Mouse (Mus musculus) forebrain, embryonic 15.5 days (tissue): ENCODE data around the gene Ppp1r12a. TPM values are rescaled to one million over a fixed set of nuclear protein-coding genes. Genes with fewer than 3 reads are reported as not detected.

Source experiments
- ATAC-seq: fragments of 200-750 bp; cut with Nextera tagmentation; replicated peaks from 2 replicates; pipeline ENCODE4 v1.8.0; 2017; ENCODE audit warnings: mild to moderate bottlenecking, moderate TSS enrichment, moderate library complexity
- H3K27ac ChIP-seq: fragments of 300-500 bp; sonication (generic); replicated peaks from 2 replicates; pipeline ENCODE4 v1.5.1; 2015; ENCODE audit warnings: mild to moderate bottlenecking, inconsistent platforms
- H3K27me3 ChIP-seq: fragments of 300-500 bp; sonication (generic); 2 replicates; pipeline ENCODE4 v1.6.1; 2015; ENCODE audit warnings: inconsistent platforms
- H3K36me3 ChIP-seq: fragments of 300-500 bp; sonication (generic); 2 replicates; pipeline ENCODE4 v1.6.1; 2015; ENCODE audit warnings: mild to moderate bottlenecking, inconsistent platforms
- H3K4me1 ChIP-seq: fragments of 300-500 bp; sonication (generic); 2 replicates; pipeline ENCODE4 v1.6.1; 2015; ENCODE audit warnings: inconsistent platforms
- H3K4me2 ChIP-seq: fragments of 300-500 bp; sonication (generic); replicated peaks from 2 replicates; pipeline ENCODE4 v1.6.1; 2015; ENCODE audit warnings: mild to moderate bottlenecking, inconsistent platforms
- H3K4me3 ChIP-seq: fragments of 300-500 bp; sonication (generic); 2 replicates; pipeline ENCODE4 v1.5.1; 2015; ENCODE audit warnings: mild to moderate bottlenecking, inconsistent platforms
- H3K9ac ChIP-seq: fragments of 300-500 bp; sonication (generic); replicated peaks from 2 replicates; pipeline ENCODE4 v1.6.1; 2015; ENCODE audit warnings: mild to moderate bottlenecking, inconsistent platforms
- H3K9me3 ChIP-seq: fragments of 300-500 bp; sonication (generic); 2 replicates; pipeline ENCODE4 v1.6.1; 2016; ENCODE audit warnings: inconsistent platforms
- WGBS: fragments of 180-500 bp; shearing (Covaris S2); methylation state at CpG from one replicate; pipeline ENCODE4 v1.1.7; 2015; ENCODE audit warnings: mixed read lengths; 5-methylcytosine and 5-hydroxymethylcytosine counted together
- polyA plus RNA-seq: library from polyadenylated mRNA; unstranded; fragments of >200 nt; fragmentation: Nextera tagmentation; extraction: Ambion mirVana; gene quantifications from 2 replicates; pipeline ENCODE4 v1.2.1, GENCODE M21; 2015

Ppp1r12a gene
- polyA plus RNA-seq, 1 experiment from 2014 or later = 82.4 TPM

GRCm38 (mm10) chr10:108298261-108298660 lies 136.3 kb downstream of the Ppp1r12a start:
- WGBS = 96% methylated on average over 13 of the region's 13 CpGs
- Histone ChIP-seq H3K9ac (no peak overlapping the region), H3K4me3 (no peak overlapping the region), H3K27ac (no peak overlapping the region), H3K27me3 (no peaks in the 10 kb centered on the region), H3K36me3 (no peaks in the 10 kb centered on the region), H3K9me3 (no peaks in the 10 kb centered on the region), H3K4me2 (no peak overlapping the region), H3K4me1 (no peaks in the 10 kb centered on the region)
- ATAC-seq = no peak

GRCm38 (mm10) chr10:108298841-108299545 lies 137.0 kb downstream of the Ppp1r12a start:
- H3K4me2 ChIP-seq = no peak overlapping the region
- H3K9ac ChIP-seq = no peak overlapping the region
- WGBS = 83% methylated on average over 16 of the region's 17 CpGs
- no peak for ATAC-seq
- H3K36me3 ChIP-seq = no peaks in the 10 kb centered on the region
- H3K27me3 ChIP-seq = no peaks in the 10 kb centered on the region
- H3K4me3 ChIP-seq = no peak overlapping the region
- no peaks in the 10 kb centered on the region for H3K9me3 ChIP-seq
- no peaks in the 10 kb centered on the region for H3K4me1 ChIP-seq
- no peak overlapping the region for H3K27ac ChIP-seq

DNA sequence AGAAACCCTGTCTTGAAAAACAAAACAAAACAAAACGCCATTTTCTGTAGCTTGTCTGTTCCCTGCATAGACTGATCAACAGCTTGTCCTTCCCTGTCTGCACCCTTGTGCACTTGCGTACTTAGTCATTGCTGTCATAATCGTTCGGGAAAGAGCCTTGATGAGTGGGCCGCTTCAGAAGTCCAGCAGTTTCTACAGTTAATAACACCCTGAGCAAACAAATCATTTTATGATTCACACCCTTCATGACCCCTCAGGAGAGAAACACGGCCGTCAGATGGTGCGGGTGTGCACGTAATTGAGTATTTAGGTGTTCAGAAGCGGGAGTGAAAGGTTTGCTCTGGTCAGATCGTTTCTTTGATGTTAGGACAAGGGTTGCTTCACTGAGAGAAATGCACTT lies 137.8 kb downstream of the Ppp1r12a start:
- Histone ChIP-seq H3K9me3 (no peaks in the 10 kb centered on the region), H3K4me2 (no peak overlapping the region), H3K4me1 (no peaks in the 10 kb centered on the region), H3K27me3 (no peaks in the 10 kb centered on the region), H3K4me3 (no peak overlapping the region), H3K36me3 (no peaks in the 10 kb centered on the region), H3K9ac (no peak overlapping the region), H3K27ac (no peak overlapping the region)
- 80% methylated on average over 11 of the region's 11 CpGs for WGBS
- ATAC-seq = no peak

GRCm38 (mm10) chr10:108300843-108301242 lies 138.8 kb downstream of the Ppp1r12a start:
- H3K27me3 ChIP-seq = no peaks in the 10 kb centered on the region
- no peak overlapping the region for H3K9ac ChIP-seq
- no peak overlapping the region for H3K27ac ChIP-seq
- H3K4me1 ChIP-seq = no peaks in the 10 kb centered on the region
- no peaks in the 10 kb centered on the region for H3K9me3 ChIP-seq
- WGBS = 10% methylated on average over 19 of the region's 19 CpGs
- no peak overlapping the region for H3K4me3 ChIP-seq
- peak; percentile 86 for ATAC-seq
- no peaks in the 10 kb centered on the region for H3K36me3 ChIP-seq
- no peak overlapping the region; the same call in 1 of the 2 replicates for H3K4me2 ChIP-seq

DNA sequence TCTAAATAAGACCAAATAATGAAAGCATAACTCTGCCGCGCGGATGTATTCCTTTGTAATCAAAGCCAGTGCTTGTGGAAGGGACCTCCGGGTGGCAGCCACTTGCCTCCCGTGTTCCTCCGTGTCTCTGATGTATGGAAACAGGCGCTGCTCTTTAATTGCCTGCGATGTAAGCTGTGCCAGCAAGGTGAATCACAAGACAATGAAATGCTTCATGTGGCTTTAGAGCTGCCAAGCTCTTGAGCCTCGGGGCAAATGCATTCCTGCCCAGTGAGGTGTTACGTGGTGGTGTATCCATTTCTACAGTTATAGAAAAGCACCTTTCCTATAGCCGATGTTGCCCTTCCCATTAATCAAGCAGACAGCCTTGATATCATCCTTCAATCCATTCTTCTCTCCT lies 145.8 kb downstream of the Ppp1r12a start:
- Histone ChIP-seq H3K9me3 (no peaks in the 10 kb centered on the region), H3K4me2 (no peak overlapping the region), H3K4me3 (no peak overlapping the region), H3K36me3 (no peaks in the 10 kb centered on the region), H3K27ac (no peak overlapping the region), H3K4me1 (no peaks in the 10 kb centered on the region), H3K9ac (no peak overlapping the region), H3K27me3 (no peaks in the 10 kb centered on the region)
- no peak for ATAC-seq
- 61% methylated on average over 11 of the region's 11 CpGs for WGBS

- Histone ChIP-seq H3K36me3 (no peaks in the 10 kb centered on the region), H3K9ac (no peak overlapping the region), H3K27ac (no peak overlapping the region), H3K4me3 (no peak overlapping the region), H3K9me3 (no peaks in the 10 kb centered on the region), H3K27me3 (no peaks in the 10 kb centered on the region), H3K4me1 (no peaks in the 10 kb centered on the region), H3K4me2 (no peak overlapping the region)
- 91% methylated on average over 5 of the region's 5 CpGs for WGBS
- ATAC-seq = no peak
Measured at GRCm38 (mm10) chr10:108310195-108310594, 148.2 kb downstream of the Ppp1r12a start.

DNA sequence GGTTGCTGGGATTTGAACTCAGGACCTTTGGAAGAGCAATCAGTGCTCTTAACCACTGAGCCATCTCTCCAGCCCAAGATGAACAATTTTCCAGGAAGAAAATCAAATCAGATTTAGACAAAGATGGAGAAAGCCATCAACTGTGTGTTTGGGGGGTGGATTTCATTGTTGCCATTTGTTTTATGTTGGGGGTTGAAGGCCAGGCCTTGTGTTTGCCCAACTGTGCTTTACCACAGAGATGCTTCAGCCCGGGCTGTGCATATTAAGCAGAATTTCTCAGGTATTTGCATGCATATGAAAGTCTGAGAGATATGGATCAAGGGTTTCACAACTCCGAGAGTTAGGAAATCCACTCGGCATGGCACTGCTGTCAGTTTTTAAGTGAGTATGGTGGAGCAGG lies 149.4 kb downstream of the Ppp1r12a start:
- Histone ChIP-seq H3K4me3 (no peak overlapping the region), H3K9ac (no peak overlapping the region), H3K27me3 (no peaks in the 10 kb centered on the region), H3K27ac (no peak overlapping the region), H3K36me3 (no peaks in the 10 kb centered on the region), H3K4me2 (no peak overlapping the region), H3K4me1 (no peaks in the 10 kb centered on the region), H3K9me3 (no peaks in the 10 kb centered on the region)
- no peak for ATAC-seq
- WGBS = 94% methylated on average over 3 of the region's 3 CpGs

- Histone ChIP-seq H3K4me2 (no peak overlapping the region), H3K27ac (no peak overlapping the region), H3K9me3 (no peaks in the 10 kb centered on the region), H3K4me1 (no peaks in the 10 kb centered on the region), H3K27me3 (no peaks in the 10 kb centered on the region), H3K9ac (no peak overlapping the region), H3K36me3 (no peaks in the 10 kb centered on the region), H3K4me3 (no peak overlapping the region)
- no peak for ATAC-seq
- 82% methylated on average over 6 of the region's 6 CpGs for WGBS
Measured at GRCm38 (mm10) chr10:108313845-108314244, 151.9 kb downstream of the Ppp1r12a start.

DNA sequence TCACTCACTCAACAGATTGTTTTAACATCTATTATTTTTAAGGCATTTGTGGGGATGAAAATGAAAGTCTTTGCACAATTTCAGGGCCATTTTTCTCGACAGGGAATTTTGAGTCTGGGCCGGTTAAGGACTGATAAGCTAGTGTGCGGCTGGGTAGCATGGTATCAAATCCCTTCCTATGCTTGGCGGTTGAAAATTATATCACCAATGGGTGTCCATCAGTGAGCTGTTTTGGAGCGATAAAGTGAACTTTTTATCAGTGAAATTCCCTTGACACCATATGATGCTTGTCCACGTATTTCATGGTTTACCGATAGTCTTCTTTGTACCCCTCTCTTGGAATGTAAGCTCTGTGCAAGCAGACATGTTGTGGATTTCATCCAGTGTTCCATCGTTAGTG lies 152.4 kb downstream of the Ppp1r12a start:
- no peak overlapping the region for H3K27ac ChIP-seq
- H3K27me3 ChIP-seq = no peaks in the 10 kb centered on the region
- H3K4me2 ChIP-seq = no peak overlapping the region
- no peak overlapping the region for H3K4me3 ChIP-seq
- no peaks in the 10 kb centered on the region for H3K4me1 ChIP-seq
- ATAC-seq = no peak
- no peaks in the 10 kb centered on the region for H3K36me3 ChIP-seq
- H3K9me3 ChIP-seq = no peaks in the 10 kb centered on the region
- no peak overlapping the region for H3K9ac ChIP-seq
- 87% methylated on average over 8 of the region's 8 CpGs for WGBS

DNA sequence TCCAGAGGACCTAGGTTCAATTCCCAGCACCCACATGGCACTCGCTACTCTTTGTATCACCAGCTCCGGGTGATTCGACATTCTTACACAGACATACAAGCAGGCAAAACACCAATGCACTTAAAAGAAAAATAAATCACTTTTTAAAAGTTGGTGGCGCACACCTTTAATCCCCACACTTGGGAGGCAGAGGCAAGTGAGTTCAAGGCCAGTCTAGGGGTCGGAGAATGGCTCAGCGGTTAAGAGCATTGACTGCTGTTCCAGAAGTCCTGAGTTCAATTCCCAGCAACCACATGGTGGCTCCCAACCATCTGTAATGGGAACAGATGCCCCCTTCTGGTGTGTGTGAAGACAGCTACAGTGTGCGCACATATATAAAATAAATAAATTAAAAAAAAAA lies 153.2 kb downstream of the Ppp1r12a start:
- Histone ChIP-seq H3K27me3 (no peaks in the 10 kb centered on the region), H3K36me3 (no peaks in the 10 kb centered on the region), H3K9me3 (no peaks in the 10 kb centered on the region), H3K4me3 (no peak overlapping the region), H3K4me1 (no peaks in the 10 kb centered on the region), H3K9ac (no peak overlapping the region), H3K27ac (no peak overlapping the region), H3K4me2 (no peak overlapping the region)
- WGBS = 94% methylated on average over 7 of the region's 7 CpGs
- no peak for ATAC-seq

GRCm38 (mm10) chr10:108328356-108328755 lies 166.4 kb downstream of the Ppp1r12a start:
- no peak for ATAC-seq
- Histone ChIP-seq H3K36me3 (no peaks in the 10 kb centered on the region), H3K4me2 (no peak overlapping the region), H3K27ac (no peak overlapping the region), H3K9ac (no peak overlapping the region), H3K4me3 (no peak overlapping the region), H3K27me3 (peaks cover 15% of the 10 kb centered on the region; the same call in 1 of the 2 replicates), H3K9me3 (no peaks in the 10 kb centered on the region), H3K4me1 (peaks cover 14% of the 10 kb centered on the region)
- 93% methylated on average over 7 of the region's 7 CpGs for WGBS

GRCm38 (mm10) chr10:108328983-108329382 lies 167.0 kb downstream of the Ppp1r12a start:
- ATAC-seq = no peak
- Histone ChIP-seq H3K4me1 (peaks cover 18% of the 10 kb centered on the region), H3K4me2 (no peak overlapping the region), H3K9me3 (no peaks in the 10 kb centered on the region), H3K4me3 (no peak overlapping the region), H3K27me3 (peaks cover 15% of the 10 kb centered on the region; the same call in 1 of the 2 replicates), H3K9ac (no peak overlapping the region), H3K27ac (no peak overlapping the region), H3K36me3 (no peaks in the 10 kb centered on the region)
- WGBS = 93% methylated on average over 12 of the region's 12 CpGs

- Histone ChIP-seq H3K36me3 (no peaks in the 10 kb centered on the region), H3K9ac (no peak overlapping the region), H3K9me3 (no peaks in the 10 kb centered on the region), H3K4me1 (peaks cover 18% of the 10 kb centered on the region), H3K27me3 (peaks cover 15% of the 10 kb centered on the region; the same call in 1 of the 2 replicates), H3K27ac (no peak overlapping the region), H3K4me3 (no peak overlapping the region), H3K4me2 (no peak overlapping the region)
- WGBS = 82% methylated on average over 5 of the region's 5 CpGs
- ATAC-seq = no peak
Measured at GRCm38 (mm10) chr10:108329771-108330170, 167.8 kb downstream of the Ppp1r12a start.
